Comparison of ENCODE assay signal across 26 mouse cellular contexts in the genomic region with DNA sequence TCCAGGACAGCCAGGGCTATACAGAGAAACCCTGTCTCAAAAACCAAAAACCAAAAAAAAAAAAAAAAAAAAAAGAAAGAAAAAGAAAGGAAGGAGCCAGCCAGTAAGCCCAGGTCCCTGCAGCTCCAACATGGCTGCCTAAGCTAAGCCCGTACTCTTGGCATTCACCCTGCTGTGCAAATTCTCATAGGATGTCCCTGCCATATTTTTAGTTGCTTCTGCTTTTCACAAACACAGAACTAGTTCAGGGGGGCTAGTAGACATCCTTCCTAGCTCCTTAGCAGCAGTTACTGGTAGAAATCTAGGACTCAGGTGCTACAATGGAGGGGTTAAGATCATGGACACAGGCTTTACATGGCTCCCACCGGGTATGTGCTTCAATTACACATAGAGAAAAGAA. TPM values are rescaled to one million over a fixed set of nuclear protein-coding genes. Genes with fewer than 3 reads are reported as not detected.
DNase-seq lines count a peak whose midpoint lies in the region; ATAC-seq and TF ChIP-seq lines count a peak whose summit lies in the region.
"Had no signal": no experiment of that assay in that cellular context is flagged by ENCODE, and none has a peak within 500 bp of the region (broad histone marks: within the 10 kb centered on the region; RNA-seq: fewer than 3 reads in every experiment).

No protein-coding gene starts in this region.

- no peak for ATAC-seq in heart, postnatal 0 days (ENCODE audit: insufficient read depth, low read depth)
- ATAC-seq in liver, embryonic 16.5 days (ENCODE audit: low read depth): no peak
- ATAC-seq: activated CD4-positive, CD25-positive, alpha-beta regulatory T cell, adult 4 months; Patski had no signal

- TF ChIP-seq EP300 in heart, postnatal 0 days (IDR thresholded peaks at IDR 0.05; ENCODE audit: low read depth): no peak
- no peak for TF ChIP-seq EP300 in CH12.LX (IDR thresholded peaks at IDR 0.05; ENCODE audit: low read length)

- no peak overlapping the region; the same call in 1 of the 2 replicates for H3K27ac ChIP-seq in heart, postnatal 0 days (ENCODE audit: low read depth)
- peak overlapping the region; percentile 92 for H3K27ac ChIP-seq in CH12.LX (ENCODE audit: insufficient read depth, low read depth)
- peak overlapping the region; percentile 94 for H3K27ac ChIP-seq in bone marrow macrophage, adult 2 months (ENCODE audit: insufficient read depth, low read depth, low read length)
- H3K27ac ChIP-seq in liver, embryonic 16.5 days (ENCODE audit: low read length): no peak overlapping the region
- H3K27ac ChIP-seq in kidney, adult 2 months (ENCODE audit: insufficient read depth, low read depth, low read length): no peak overlapping the region
- H3K27ac ChIP-seq: forebrain, embryonic 12.5 days; heart, embryonic 10.5 days; hindbrain, embryonic 10.5 days had no signal

- intact Hi-C loops in heart, postnatal 25 days (cut with DNase I): no loop called here

- dilution Hi-C loops in CH12.LX (cut with MboI; ENCODE audit: extremely low pct_ligation_motif_present, extremely low pct_unique_long_range_greater_than_20kb, low sequenced_read_pairs): no loop called here

- TF ChIP-seq RAD21 in CH12.LX (IDR thresholded peaks at IDR 0.05; ENCODE audit: low read depth, low read length): no peak

- H3K4me3 ChIP-seq in heart, postnatal 0 days (ENCODE audit: low read depth, low read length): no peak overlapping the region
- peak overlapping the region; percentile 50 to 91 (median 58) for H3K4me3 ChIP-seq in CH12.LX (replicated peaks in 1 of 3; ENCODE audit: low read depth in 2 of 3, low read length in 2 of 3, poor library complexity in 1 of 3)
- H3K4me3 ChIP-seq in bone marrow macrophage, adult 2 months (ENCODE audit: insufficient read depth, low read length): peak overlapping the region; percentile 87
- peak overlapping the region; percentile 80 for H3K4me3 ChIP-seq in liver, embryonic 16.5 days (ENCODE audit: low read depth, low read length)
- no peak overlapping the region for H3K4me3 ChIP-seq in kidney, adult 2 months (ENCODE audit: insufficient read depth, low read depth, low read length)
- H3K4me3 ChIP-seq: forebrain, embryonic 12.5 days; heart, embryonic 10.5 days; hindbrain, embryonic 10.5 days had no signal

- TF ChIP-seq POLR2A in CH12.LX (IDR thresholded peaks at IDR 0.05; ENCODE audit: low read depth, low read length): no peak; the same call in 1 of the 2 replicates
- no peak for TF ChIP-seq POLR2A in bone marrow macrophage, adult 2 months (IDR thresholded peaks at IDR 0.05; ENCODE audit: borderline replicate concordance, low read depth, low read length)
- no peak for TF ChIP-seq POLR2A in kidney, adult 2 months (IDR thresholded peaks at IDR 0.05; ENCODE audit: low read depth, low read length)

- WGBS in heart, postnatal 0 days: 89% methylated on average over 2 of the region's 2 CpGs
- 70% methylated on average over 2 of the region's 2 CpGs for WGBS in liver, embryonic 16.5 days (ENCODE audit: insufficient replicate concordance)
- WGBS in kidney, adult 2 months: 91% methylated on average over 2 of the region's 2 CpGs

- TF ChIP-seq CTCF in heart, postnatal 0 days (IDR thresholded peaks at IDR 0.05; ENCODE audit: low read depth): no peak
- no peak for TF ChIP-seq CTCF in CH12.LX (conservative IDR thresholded peaks at IDR 0.05 in 1 of 2, IDR thresholded peaks at IDR 0.05 in 1 of 2; ENCODE audit: low read depth in 2 of 2, low read length in 2 of 2)
- TF ChIP-seq CTCF in bone marrow macrophage, adult 2 months (IDR thresholded peaks at IDR 0.05; ENCODE audit: low read depth, low read length): no peak
- TF ChIP-seq CTCF in kidney, adult 2 months (conservative IDR thresholded peaks at IDR 0.05; ENCODE audit: insufficient read depth, insufficient read length, low read depth, low read length): no peak

- 0 out of 2 replicates have a peak, but pooled peaks cover 3% of the 10 kb centered on the region for H3K4me1 ChIP-seq in heart, postnatal 0 days (ENCODE audit: control insufficient read depth, insufficient read depth)
- peaks cover 13 to 56% of the 10 kb centered on the region in 2 experiments; a peak in 3 of 4 replicates for H3K4me1 ChIP-seq in CH12.LX (ENCODE audit: control insufficient read depth in 1 of 2, insufficient read depth in 2 of 2)
- peaks cover 38% of the 10 kb centered on the region for H3K4me1 ChIP-seq in bone marrow macrophage, adult 2 months (ENCODE audit: control insufficient read depth, insufficient read depth, low read length)
- peaks cover 16% of the 10 kb centered on the region for H3K4me1 ChIP-seq in liver, embryonic 16.5 days (ENCODE audit: control insufficient read depth, low read depth, low read length)
- H3K4me1 ChIP-seq in kidney, adult 2 months (ENCODE audit: control insufficient read depth, insufficient read depth, low read length): no peaks in the 10 kb centered on the region

- in situ Hi-C loops in CH12.LX (cut with MboI; ENCODE audit: low pct_ligation_motif_present, low pct_unique_long_range_greater_than_20kb, low sequenced_read_pairs): loop anchor here (10.0 kb wide), 2 partner anchors 229 to 561 kb away; no protein-coding TSS in a partner anchor

- no peak for DNase-seq in heart, postnatal 0 days (ENCODE audit: low spot score)
- DNase-seq in heart, postnatal 25 days (ENCODE audit: low spot score): no peak
- DNase-seq in CH12.LX (ENCODE audit: extremely low read depth): no peak
- no peak for DNase-seq in right cerebral cortex, postnatal 4 days
- no peak for DNase-seq in kidney, postnatal 10 days
- DNase-seq in kidney, adult 2 months: no peak
- DNase-seq: adrenal gland, postnatal 25 days; cerebellum, adult 9-10 months; kidney, adult 8-10 months; kidney, postnatal 4 days; midbrain, embryonic 14.5 days; retina, postnatal 1 day; spleen, adult 18-20 months; thymus, postnatal 4 days had no signal

- H3K79me2 ChIP-seq in CH12.LX (replicated peaks; ENCODE audit: control insufficient read depth, extremely low read depth, insufficient read depth, poor library complexity, severe bottlenecking): peaks cover 67% of the 10 kb centered on the region

- no peaks in the 10 kb centered on the region for H3K9me3 ChIP-seq in heart, postnatal 0 days (replicated peaks; ENCODE audit: control insufficient read depth, low read length)
- no peaks in the 10 kb centered on the region for H3K9me3 ChIP-seq in CH12.LX (replicated peaks; ENCODE audit: low read length)
- no peaks in the 10 kb centered on the region for H3K9me3 ChIP-seq in liver, embryonic 16.5 days (replicated peaks; ENCODE audit: control insufficient read depth, low read length)
- H3K9me3 ChIP-seq: forebrain, embryonic 12.5 days; heart, embryonic 10.5 days; hindbrain, embryonic 10.5 days; limb, embryonic 15.5 days had no signal

- H3K36me3 ChIP-seq in heart, postnatal 0 days (replicated peaks; ENCODE audit: control insufficient read depth, insufficient read depth, low read length): peaks cover 18% of the 10 kb centered on the region
- peaks cover 20 to 32% of the 10 kb centered on the region in 2 experiments for H3K36me3 ChIP-seq in CH12.LX (replicated peaks in 1 of 2; ENCODE audit: control insufficient read depth in 1 of 2, insufficient read depth in 1 of 2, low read length in 1 of 2)
- peaks cover 7% of the 10 kb centered on the region for H3K36me3 ChIP-seq in liver, embryonic 16.5 days (ENCODE audit: control insufficient read depth, insufficient read depth)
- no peaks in the 10 kb centered on the region for H3K36me3 ChIP-seq in kidney, adult 2 months (ENCODE audit: control insufficient read depth, insufficient read depth, low read length)

- H3K27me3 ChIP-seq in heart, postnatal 0 days (ENCODE audit: control insufficient read depth, insufficient read depth, low read length): no peaks in the 10 kb centered on the region
- no peaks in the 10 kb centered on the region for H3K27me3 ChIP-seq in CH12.LX (replicated peaks)
- no peaks in the 10 kb centered on the region for H3K27me3 ChIP-seq in liver, embryonic 16.5 days (ENCODE audit: control insufficient read depth, insufficient read depth, low read depth, low read length)
- no peaks in the 10 kb centered on the region for H3K27me3 ChIP-seq in kidney, adult 2 months (replicated peaks; ENCODE audit: control insufficient read depth, insufficient read depth, low read length)
- H3K27me3 ChIP-seq: forebrain, embryonic 12.5 days; limb, embryonic 15.5 days had no signal

- peak overlapping the region; percentile 75; the same call in 1 of the 2 replicates for H3K4me2 ChIP-seq in heart, postnatal 0 days (ENCODE audit: low read depth, low read length)
- H3K4me2 ChIP-seq in CH12.LX (ENCODE audit: insufficient read depth, low read depth, poor library complexity, severe bottlenecking): peak overlapping the region; percentile 100
- peak overlapping the region; percentile 69 for H3K4me2 ChIP-seq in liver, embryonic 16.5 days (ENCODE audit: low read depth, low read length)

- H3K9ac ChIP-seq in heart, postnatal 0 days (replicated peaks; ENCODE audit: low read depth, low read length): no peak overlapping the region
- peak overlapping the region; percentile 95 for H3K9ac ChIP-seq in CH12.LX (ENCODE audit: insufficient read depth, low read depth)
- H3K9ac ChIP-seq in liver, embryonic 16.5 days (ENCODE audit: low read depth, low read length): peak overlapping the region; percentile 24; the same call in 1 of the 2 replicates
- H3K9ac ChIP-seq: forebrain, embryonic 12.5 days; limb, embryonic 15.5 days had no signal

RNA-seq across cellular contexts. Expression of gene Gm4952, which starts 24.3 kb away (rescaled TPM):
- not detected in 2 replicates for total RNA-seq in heart, postnatal 0 days (2014; rRNA removed; ENCODE audit: low replicate concordance)
- polyA plus RNA-seq in heart, postnatal 0 days (2015; fragmentation: Nextera tagmentation; extraction: Ambion mirVana): 0.14 TPM in 1 of 2 replicates, not detected in the other
- not detected for total RNA-seq in heart, postnatal 25 days (2021)
- total RNA-seq in CH12.LX (2012; rRNA removed) (0.13 and 0.17 TPM in 2 replicates), CH12.LX (2014; rRNA removed) (0.26 TPM in 1 of 2 replicates, not detected in the other)
- polyA plus RNA-seq in CH12.LX (2012; ENCODE audit: insufficient read length, low read depth): not detected in 2 replicates
- polyA plus RNA-seq in bone marrow macrophage, adult 2 months (2012; ENCODE audit: insufficient read depth, insufficient read length, missing spikeins): not detected in 2 replicates
- 20.2 and 22.6 TPM in 2 replicates for polyA plus RNA-seq in liver, embryonic 16.5 days (2015; fragmentation: Nextera tagmentation; extraction: Ambion mirVana)
- polyA plus RNA-seq in kidney, adult 2 months (2012; rRNA removed): 2.0 and 2.5 TPM in 2 replicates
- total RNA-seq: adrenal gland, postnatal 25 days; gastrocnemius, postnatal 25 days had no signal
- polyA plus RNA-seq: activated CD4-positive, CD25-positive, alpha-beta regulatory T cell, adult 4 months; forebrain, embryonic 12.5 days; limb, embryonic 15.5 days had no signal

RNA-seq across cellular contexts. Expression of gene Fam111a, which starts 30.0 kb away (rescaled TPM):
- 8.4 and 9.3 TPM in 2 replicates for total RNA-seq in heart, postnatal 0 days (2014; rRNA removed; ENCODE audit: low replicate concordance)
- polyA plus RNA-seq in heart, postnatal 0 days (2015; fragmentation: Nextera tagmentation; extraction: Ambion mirVana): 6.6 and 8.6 TPM in 2 replicates
- total RNA-seq in heart, postnatal 25 days (2021): 1 to 10 TPM; 5.6 to 6.1 TPM
- total RNA-seq in CH12.LX (2012; rRNA removed): 47.6 and 53.6 TPM in 2 replicates
- total RNA-seq in CH12.LX (2014; rRNA removed): 92.6 and 110 TPM in 2 replicates
- polyA plus RNA-seq in CH12.LX (2012; ENCODE audit: insufficient read length, low read depth): 102 and 103 TPM in 2 replicates
- 101 and 108 TPM in 2 replicates for polyA plus RNA-seq in bone marrow macrophage, adult 2 months (2012; ENCODE audit: insufficient read depth, insufficient read length, missing spikeins)
- 21.7 and 26.0 TPM in 2 replicates for polyA plus RNA-seq in liver, embryonic 16.5 days (2015; fragmentation: Nextera tagmentation; extraction: Ambion mirVana)
- polyA plus RNA-seq in kidney, adult 2 months (2012; rRNA removed): 0.45 and 1.4 TPM in 2 replicates

RNA-seq across cellular contexts. Expression of gene Glyat, which starts 57.6 kb away (rescaled TPM):
- not detected in 2 replicates for total RNA-seq in heart, postnatal 0 days (2014; rRNA removed; ENCODE audit: low replicate concordance)
- polyA plus RNA-seq in heart, postnatal 0 days (2015; fragmentation: Nextera tagmentation; extraction: Ambion mirVana): not detected in 2 replicates
- not detected for total RNA-seq in heart, postnatal 25 days (2021)
- total RNA-seq in CH12.LX (2012; rRNA removed) (not detected in 2 replicates), CH12.LX (2014; rRNA removed) (not detected in 2 replicates)
- polyA plus RNA-seq in CH12.LX (2012; ENCODE audit: insufficient read length, low read depth): not detected in 2 replicates
- polyA plus RNA-seq in bone marrow macrophage, adult 2 months (2012; ENCODE audit: insufficient read depth, insufficient read length, missing spikeins): not detected in 2 replicates
- polyA plus RNA-seq in liver, embryonic 16.5 days (2015; fragmentation: Nextera tagmentation; extraction: Ambion mirVana): 0.23 and 0.38 TPM in 2 replicates
- polyA plus RNA-seq in kidney, adult 2 months (2012; rRNA removed): 138 and 191 TPM in 2 replicates
- total RNA-seq: adrenal gland, postnatal 25 days; gastrocnemius, postnatal 25 days; left cerebral cortex, postnatal 25 days had no signal
- polyA plus RNA-seq: activated CD4-positive, CD25-positive, alpha-beta regulatory T cell, adult 4 months; embryonic facial prominence, embryonic 14.5 days; forebrain, embryonic 12.5 days; frontal cortex, adult 2 months; heart, embryonic 10.5 days; hindbrain, embryonic 10.5 days; limb, embryonic 15.5 days; midbrain, embryonic 14.5 days had no signal

Comparison
In these comparisons a context has a peak if more than half of its experiments do, and no peak if none do; other contexts are left out.
1. H3K27ac ChIP-seq: peak in CH12.LX (single experiment) and bone marrow macrophage, adult 2 months (single experiment); none in heart, postnatal 0 days (single experiment), liver, embryonic 16.5 days (single experiment) and kidney, adult 2 months (single experiment).
2. H3K4me3 ChIP-seq: peak in CH12.LX (3 of 3), bone marrow macrophage, adult 2 months (single experiment) and liver, embryonic 16.5 days (single experiment); none in heart, postnatal 0 days (single experiment) and kidney, adult 2 months (single experiment).
3. RNA of gene Glyat, which starts 57.6 kb away (polyA plus RNA-seq): 138 to 191 TPM in kidney, adult 2 months; 0.23 to 0.38 TPM in liver, embryonic 16.5 days, not detected in bone marrow macrophage, adult 2 months, not detected in heart, postnatal 0 days and not detected in CH12.LX; every median in the first group is over 100 times any median in the second.
4. Peak in every context shown above with its lines, with median percentiles within 50 percentile points of each other: H3K4me2 ChIP-seq.